Mouse (Mus musculus): ENCODE measurements around the gene Trim65.

Gene Trim65

GRCm38 (mm10) chr11:116088741-116089394, 42.1 kb downstream of the Trim65 start:
- no peak for DNase-seq (ENCODE audit: low spot score)

DNA sequence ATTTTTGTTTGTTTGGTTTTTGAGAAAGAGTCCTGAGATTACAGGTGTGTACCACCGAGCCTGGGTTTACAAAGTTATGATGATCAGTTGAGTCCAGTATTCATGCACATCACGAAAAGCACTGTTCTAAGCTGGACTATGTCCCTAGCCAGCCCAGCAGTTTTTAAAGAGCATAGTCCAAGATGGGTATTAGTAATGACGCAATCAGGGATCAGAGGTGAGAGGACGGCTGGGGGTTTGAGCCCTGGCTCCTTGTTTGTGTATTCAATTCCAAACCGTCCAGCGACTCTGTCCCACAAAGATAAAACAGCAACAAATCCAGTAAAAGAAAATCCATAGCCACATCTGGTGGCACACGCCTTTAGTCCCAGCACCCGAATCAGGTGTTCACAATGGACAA, 42.7 kb downstream of the Trim65 start:
- DNase-seq (ENCODE audit: low spot score): no peak

DNA sequence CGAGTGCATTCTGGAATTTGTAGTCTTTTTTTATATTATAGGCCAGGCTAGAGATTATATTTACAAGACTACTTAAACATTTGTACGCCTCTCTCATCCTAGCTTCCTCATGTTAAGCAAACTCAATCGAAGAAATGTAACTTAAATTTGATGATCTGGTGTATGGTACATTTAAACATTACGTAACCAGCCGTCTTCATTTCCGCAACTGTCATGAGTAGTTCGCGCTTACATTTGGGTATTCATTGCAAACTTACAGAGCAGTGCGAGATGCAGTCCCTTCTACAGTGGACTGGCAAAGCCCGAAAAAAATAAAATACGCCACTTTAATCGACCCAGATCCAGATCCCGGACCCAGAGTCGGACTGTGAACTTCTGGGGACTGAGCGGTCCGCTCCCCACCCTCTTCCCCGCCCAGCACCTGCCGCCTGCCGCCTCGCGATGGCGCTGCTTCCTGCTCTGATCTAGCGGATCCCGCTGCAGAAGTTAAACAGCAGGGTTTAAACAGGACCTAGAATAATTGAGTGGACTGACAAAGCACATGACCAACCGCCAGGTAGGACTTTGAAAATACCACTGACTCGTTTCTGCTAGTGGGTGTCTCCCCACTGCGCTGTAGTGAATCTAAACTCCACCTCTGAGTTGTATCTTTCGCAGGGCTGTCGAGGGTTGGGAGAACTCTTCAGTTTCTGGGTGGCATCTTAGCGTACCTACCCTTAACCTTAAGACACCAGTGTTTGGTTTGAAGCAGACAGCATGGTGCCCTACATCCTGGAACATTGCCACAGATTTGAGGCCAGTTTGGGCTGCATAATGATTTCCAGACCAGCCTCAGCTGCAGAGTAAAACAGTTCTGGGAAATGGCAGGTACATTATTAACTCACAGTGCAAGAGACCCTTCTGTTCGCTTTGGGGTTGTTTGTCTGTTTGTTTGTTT, 43.5 kb downstream of the Trim65 start:
- peak; percentile 90 for DNase-seq (ENCODE audit: low spot score)

GRCm38 (mm10) chr11:116086258-116087193, 44.4 kb downstream of the Trim65 start, which contains the start of gene Wbp2:
Wbp2 (minus strand) TSS chr11:116086995.
- peak; percentile 96 for DNase-seq (ENCODE audit: low spot score)

- no peak for DNase-seq (ENCODE audit: low spot score)
These were observed 46.8 kb downstream of the Trim65 start for GRCm38 (mm10) chr11:116084166-116084565.

DNA sequence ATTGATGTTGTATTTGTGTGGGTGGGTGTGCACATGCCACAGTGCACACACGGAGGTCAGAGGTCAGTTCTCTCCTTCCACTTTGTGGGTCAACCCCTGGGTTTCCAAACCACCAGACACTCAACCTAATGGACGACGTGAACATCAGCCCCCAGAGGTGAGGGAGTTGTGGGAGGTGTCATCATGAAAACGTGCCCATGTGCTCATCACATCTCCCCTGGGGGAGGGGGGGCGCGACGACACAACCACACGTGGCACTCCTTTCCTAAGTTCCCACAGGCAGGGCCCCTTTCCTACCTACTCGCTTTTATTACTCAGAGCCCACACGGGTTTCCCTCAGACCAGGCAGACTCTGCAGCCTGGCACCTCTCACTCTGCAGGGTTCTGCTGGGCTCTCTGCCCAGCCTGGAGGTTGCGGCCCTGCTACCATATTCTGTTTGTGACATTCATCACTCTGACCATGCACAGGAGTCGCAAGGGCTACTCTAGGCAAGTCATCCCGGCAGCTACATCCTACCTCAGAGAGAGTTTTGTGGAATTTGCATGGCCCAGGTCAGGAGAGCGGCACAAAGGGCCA, 47.7 kb downstream of the Trim65 start:
- DNase-seq (ENCODE audit: low spot score): no peak

GRCm38 (mm10) chr11:116081081-116081480, 49.8 kb downstream of the Trim65 start:
- DNase-seq (ENCODE audit: low spot score): peak; percentile 78

- no peak for DNase-seq (ENCODE audit: low spot score)
These were observed 51.4 kb downstream of the Trim65 start for GRCm38 (mm10) chr11:116079511-116079910.

DNA sequence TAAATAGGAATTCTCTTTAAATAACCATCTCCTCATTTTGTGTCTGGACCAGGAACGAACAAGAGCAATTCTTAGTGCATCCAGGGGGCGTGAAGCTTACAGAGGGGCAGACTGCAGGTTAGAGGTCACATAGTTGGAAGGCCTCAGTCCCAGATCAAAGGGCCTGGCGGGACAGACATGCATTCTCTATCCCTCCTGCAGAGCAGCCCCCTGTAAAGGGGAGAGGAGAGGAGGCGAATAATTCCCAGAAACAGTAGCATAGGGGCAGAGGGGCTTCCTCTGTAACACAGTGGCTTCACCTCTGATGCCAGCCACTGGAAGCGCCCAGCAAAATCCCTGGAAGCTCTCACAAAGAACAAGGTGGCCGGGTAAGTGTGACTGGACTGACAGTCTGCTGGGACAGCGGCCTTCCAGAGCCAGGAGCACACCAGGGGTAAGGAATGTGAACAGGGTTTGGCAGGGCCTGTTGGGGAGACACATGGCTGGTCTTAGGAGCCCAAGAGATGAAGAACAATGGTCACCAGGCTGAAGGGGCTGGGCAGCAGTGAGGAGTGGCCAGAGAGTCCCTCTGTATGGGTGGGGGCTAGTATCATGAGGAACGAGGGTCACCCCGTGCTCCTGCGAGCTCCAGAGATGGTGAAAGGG, 52.1 kb downstream of the Trim65 start:
- DNase-seq (ENCODE audit: low spot score): no peak

DNA sequence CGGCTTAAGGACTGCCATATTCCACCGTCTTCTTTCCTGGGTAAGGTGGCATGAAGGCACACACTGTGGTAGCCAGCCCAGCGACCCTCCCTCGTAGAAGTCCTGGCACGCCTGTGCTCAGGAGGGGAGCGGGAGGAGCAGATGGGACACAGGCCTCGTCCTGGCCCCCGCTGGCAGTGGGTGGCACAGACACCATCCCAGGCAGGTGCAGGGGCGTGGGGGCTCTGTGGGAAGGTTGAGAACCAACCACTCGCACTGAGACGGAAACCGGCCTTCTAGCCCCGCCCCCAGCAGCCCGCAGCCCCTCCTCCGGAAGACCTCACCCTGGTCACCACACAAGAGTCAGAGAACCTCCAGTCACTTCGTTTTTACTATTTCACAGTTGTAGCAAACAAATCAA, 52.7 kb downstream of the Trim65 start:
- DNase-seq (ENCODE audit: low spot score): peak; percentile 70

DNA sequence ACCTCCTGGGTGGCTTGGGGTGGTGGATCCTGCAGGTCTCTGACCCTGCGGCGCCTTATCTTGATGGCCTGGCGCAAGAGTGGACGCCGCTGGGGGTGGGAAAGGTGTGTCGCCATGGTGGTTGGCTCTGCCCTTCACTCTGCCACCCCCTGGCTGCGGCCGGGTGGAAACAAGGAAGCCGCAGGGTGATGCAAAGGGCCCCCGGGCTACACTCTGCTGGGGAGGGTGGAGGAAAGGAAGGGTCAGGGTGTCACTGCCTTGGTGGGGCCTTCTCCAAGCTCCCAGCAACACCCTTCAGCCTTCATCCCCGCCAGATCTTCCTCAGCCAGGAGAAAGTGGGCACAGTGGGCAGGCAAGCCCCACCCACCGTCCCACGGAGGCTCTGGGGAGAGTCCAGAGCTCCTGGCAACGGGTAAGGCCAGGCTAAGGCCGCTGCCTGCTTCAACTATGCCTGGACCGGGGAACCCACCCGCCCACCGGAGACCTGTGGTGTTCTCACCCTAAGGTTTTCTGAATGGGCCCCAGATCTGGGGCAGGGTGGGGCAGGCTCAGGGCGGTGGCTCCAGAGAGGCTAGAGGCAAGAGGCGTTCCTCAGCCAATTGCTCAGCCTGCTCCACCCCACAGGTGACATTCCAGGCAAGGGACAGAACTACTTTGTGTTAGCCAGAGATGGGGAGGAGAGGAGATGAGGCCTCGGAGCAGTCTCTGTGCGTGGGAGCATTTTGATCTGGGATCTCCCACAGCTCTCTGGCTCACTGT, 53.3 kb downstream of the Trim65 start, which contains the start of gene Unc13d:
Gene Unc13d (minus strand): TSS at position 516 of the 759 bp plus-strand sequence.
- peak; percentile 69 for DNase-seq (ENCODE audit: low spot score)

DNA sequence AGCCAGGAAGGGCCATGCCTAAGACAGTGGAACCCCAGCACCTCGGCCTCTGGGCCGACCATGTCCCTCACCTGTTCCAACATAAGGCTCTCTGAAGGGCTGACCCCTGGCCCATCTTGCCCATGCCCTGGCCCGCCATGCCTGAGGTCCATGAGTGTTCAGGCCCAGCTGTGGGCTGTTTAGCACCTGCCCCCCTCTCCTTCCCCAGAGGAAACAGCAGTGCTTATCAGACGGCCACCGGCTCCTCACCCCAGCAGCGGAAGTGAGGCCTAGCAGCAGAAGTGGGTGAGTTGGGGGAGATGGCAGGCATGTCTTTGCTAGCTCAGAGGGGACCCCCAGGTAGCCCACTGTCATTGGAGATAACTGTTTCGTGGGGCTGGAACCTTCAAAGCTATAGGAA, 54.1 kb downstream of the Trim65 start:
- DNase-seq (ENCODE audit: low spot score): no peak

GRCm38 (mm10) chr11:116076266-116076540, 54.7 kb downstream of the Trim65 start:
- no peak for DNase-seq (ENCODE audit: low spot score)

- no peak for DNase-seq (ENCODE audit: low spot score)
These were observed 55.2 kb downstream of the Trim65 start for GRCm38 (mm10) chr11:116075539-116076265.

DNA sequence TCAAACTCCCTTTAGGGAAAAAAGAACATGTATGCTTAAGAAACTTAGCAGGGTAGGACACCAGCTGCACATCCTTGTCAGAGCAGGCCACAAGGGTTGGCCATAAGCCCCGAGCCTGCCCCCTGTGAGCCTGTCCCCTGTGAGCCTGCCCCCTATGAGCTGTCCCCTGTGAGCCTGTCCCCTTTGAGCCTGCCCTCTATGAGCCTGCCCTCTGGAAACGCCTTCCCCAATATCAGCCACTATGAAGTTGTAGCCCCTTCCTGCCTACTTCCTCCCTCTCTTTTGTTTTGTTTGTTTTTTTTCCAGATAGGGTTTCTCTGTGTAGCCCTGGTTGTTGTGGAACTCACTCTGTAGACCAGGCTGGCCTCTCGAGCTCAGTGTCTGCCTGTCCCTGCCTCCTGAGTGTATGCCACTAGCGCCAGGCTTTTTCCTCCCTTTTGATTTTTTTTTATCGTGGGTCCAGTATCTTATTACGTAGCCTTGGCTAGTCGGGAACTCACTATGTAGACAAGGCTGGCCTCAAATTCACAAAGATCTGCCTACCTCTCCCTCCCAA, 56.4 kb downstream of the Trim65 start:
- DNase-seq (ENCODE audit: low spot score): no peak

DNA sequence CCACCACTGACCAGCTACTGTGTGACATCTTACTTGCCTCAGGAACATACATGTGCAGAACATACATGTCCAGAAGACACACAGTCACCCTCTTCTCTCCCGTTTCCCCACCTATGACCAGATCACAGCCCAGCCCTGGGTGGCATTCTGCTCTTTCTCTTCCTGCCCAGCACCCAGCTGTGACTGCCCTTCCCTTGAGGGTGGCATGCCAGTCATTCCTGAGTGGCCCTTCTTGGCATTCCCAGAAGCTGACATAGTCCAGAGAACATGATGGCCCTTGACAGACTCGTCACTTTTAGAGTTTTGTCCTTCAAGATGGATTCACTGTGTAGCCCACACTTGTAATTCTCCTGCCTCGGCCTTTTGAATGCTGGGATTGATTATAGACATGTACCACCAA, 58.3 kb downstream of the Trim65 start:
- no peak for DNase-seq (ENCODE audit: low spot score)
